In genomic region chr8:126763600-126763999, GRCm38 (mm10) we compare ENCODE assay signal across 10 mouse cellular contexts.
DNase-seq lines count a peak whose midpoint lies in the region; ATAC-seq lines count a peak whose summit lies in the region.
"Had no signal": no experiment of that assay in that cellular context is flagged by ENCODE, and none has a peak within 500 bp of the region (broad histone marks: within the 10 kb centered on the region; RNA-seq: fewer than 3 reads in every experiment).

No protein-coding gene starts in this region.

- ATAC-seq in common myeloid progenitor, adult 5-6 weeks (replicated peaks; ENCODE audit: low read depth, poor library complexity, severe bottlenecking) = peak; percentile 83

- DNase-seq in kidney, postnatal 4 days = peak; percentile 33 to 37
- no peak for DNase-seq in kidney, adult 8-10 months
- peak; percentile 80 for DNase-seq in 416B (ENCODE audit: low read depth)
- DNase-seq in lung, postnatal 36 days = peak; percentile 69
- DNase-seq in testis, postnatal 14 days (ENCODE audit: low spot score) = no peak
- DNase-seq in testis, postnatal 10 days (ENCODE audit: low spot score) = no peak
- DNase-seq in spleen, postnatal 10 days (ENCODE audit: low spot score in 2 of 2) = no peak
- DNase-seq: cerebellum, adult 9-11 months; layer of hippocampus, postnatal 36 days had no signal

Comparison
In these comparisons a context has a peak if more than half of its experiments do, and no peak if none do; other contexts are left out.
1. DNase-seq: peak in kidney, postnatal 4 days (2 of 2), 416B (single experiment) and lung, postnatal 36 days (single experiment); none in kidney, adult 8-10 months (0 of 2), testis, postnatal 14 days (single experiment), testis, postnatal 10 days (single experiment) and spleen, postnatal 10 days (0 of 2).